Mouse (Mus musculus) liver (tissue): ENCODE measurements around the gene Dera.

Source experiments
- DNase-seq: peaks from one replicate; pipeline ENCODE4 v3.0.0-alpha.2; 2020; ENCODE audit warnings: mixed read lengths

Gene Dera

DNA sequence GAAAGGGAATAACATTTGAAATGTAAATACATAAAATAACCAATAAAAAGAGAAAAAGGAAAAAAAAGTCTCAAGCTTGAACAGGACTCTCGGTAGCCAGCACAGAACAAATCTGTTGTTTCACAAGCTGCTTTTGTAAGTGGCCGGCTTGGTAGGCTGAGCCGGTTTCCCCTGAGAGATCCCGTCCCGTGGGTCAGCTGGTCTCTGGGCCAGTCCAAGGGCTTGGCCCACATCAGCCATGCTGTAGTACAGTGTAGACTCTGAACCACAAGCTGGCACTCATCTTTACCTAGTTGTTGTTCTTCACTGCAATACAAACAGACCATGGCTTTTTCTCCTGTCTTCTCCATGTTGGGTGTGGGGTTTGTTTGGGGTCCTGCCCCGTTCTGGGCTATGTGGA is 53.0 kb downstream of the Dera start:
- no peak for DNase-seq

GRCm38 (mm10) chr6:137808706-137809105 is 54.4 kb downstream of the Dera start:
- DNase-seq: no peak

DNA sequence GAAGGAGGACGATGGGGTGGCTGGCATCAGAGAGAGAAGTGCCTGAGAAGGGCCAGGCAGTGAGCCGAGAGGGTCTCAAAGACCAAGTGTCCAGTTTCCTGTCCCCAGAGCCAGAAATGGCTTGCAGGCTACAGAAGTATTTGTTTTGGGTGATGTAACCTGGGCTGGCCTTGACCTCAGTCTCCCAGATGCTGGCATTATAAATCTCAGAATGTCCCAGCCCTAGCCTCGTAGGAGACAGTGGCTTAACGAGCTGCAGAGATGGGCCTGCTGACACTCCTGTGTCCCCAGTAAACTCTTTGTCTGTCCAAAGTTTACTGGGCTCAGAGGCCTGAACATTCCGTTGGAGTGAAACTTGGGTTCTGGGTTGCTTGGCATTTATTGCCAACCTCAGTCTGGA is 55.8 kb downstream of the Dera start:
- DNase-seq: no peak

GRCm38 (mm10) chr6:137814006-137814405 is 59.7 kb downstream of the Dera start:
- peak; percentile 2 for DNase-seq

GRCm38 (mm10) chr6:137816508-137816907 is 62.2 kb downstream of the Dera start:
- peak; percentile 1 for DNase-seq

DNA sequence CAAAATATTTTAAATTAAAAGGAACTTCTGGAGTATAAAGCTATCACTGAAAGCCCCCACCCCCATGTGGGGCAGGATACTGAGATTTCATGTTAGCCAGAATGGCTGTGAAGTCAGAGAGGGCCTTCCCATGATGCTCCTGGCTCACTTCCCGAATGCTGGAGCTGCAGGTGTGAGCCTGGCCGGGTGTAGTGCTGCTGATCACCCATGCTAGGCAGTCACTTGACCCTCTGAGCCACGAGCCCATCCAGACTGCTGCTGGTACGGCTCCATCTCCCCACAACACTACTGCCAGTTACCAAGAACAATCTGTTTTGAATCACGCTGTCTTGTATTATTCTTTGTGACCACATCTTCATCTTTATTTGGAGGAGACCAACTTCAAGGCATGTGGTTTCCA is 68.2 kb downstream of the Dera start:
- peak; percentile 1 for DNase-seq

GRCm38 (mm10) chr6:137824046-137825021 is 70.0 kb downstream of the Dera start:
- no peak for DNase-seq

DNA sequence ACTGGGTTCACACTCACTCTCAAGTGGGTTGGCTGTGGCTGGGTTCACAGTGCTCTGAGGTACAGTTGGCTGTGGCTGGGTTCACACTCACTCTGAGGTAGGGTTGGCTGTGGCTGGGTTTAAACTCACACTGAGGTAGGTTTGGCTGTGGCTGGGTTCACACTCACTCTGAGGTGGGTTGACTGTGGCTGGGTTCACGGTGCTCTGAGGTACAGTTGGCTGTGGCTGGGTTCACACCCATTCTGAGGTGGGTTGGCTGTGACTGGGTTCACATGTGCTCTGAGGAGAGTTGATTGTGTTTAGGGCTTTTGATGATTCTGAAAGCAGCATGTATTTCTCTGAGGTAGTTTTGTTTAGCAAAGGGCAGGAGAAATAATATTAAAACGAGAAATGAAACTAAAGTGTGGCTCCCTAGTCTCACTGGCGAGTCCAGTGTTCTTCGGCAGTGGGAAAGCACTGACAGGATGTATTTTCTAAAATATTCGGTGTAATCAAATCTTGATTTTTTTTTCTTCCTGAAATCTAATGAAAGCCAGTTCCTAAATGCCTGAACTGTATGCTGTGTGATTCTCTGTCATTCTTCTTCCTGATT is 70.8 kb downstream of the Dera start:
- DNase-seq: no peak

DNA sequence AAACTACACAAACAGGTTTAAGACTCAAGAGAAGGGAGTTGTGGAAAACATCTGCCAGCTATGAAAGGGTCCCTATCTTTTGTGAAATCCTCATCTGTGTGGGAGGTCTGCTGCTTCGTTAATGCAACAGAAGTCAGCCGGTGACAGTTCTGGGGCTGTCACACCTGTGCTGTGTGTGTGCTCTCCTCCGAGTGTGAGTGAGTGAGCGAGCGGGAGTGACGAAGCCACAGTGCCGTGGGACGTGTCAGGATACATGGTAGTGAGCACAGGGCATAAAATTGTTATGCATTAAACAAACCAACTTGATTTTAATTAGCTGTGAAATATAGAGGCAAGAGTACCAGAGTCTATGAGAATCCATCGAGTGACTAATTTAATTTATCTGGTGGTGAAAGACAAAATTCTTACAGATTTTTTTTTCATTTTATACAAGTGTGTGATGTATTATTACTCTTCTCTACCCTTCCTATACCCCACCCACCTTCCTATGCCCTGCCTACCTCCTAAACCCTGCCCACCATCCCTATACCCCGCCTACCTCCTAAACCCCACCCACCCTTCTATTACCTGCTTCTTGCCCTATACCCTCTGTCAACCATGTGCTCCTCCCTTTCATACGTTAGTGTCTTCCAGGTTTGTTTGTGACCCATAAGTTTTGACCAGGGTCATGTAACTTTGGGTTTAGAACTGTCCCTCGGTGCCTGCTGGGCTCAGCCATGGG is 74.9 kb downstream of the Dera start:
- DNase-seq: no peak

DNA sequence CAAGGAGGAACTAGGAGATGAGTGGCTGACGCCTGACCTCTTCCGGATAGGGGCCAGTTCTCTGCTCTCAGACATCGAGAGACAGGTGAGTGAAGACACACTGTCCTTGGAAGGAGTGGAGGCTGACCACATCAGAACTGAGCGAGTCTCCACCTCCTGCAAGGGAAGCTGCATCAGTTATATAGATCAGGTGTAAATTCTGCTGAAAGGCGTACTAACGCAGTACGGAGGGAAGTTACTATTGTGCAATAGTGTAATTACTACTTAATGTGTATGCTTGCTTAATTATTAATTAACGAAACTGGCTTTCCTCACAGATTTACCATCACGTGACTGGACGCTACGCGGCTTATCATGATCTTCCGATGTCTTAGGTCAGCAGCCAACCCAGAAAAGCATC is 82.5 kb downstream of the Dera start:
- no peak for DNase-seq

- no peak for DNase-seq
Observed at GRCm38 (mm10) chr6:137843337-137843736, 89.0 kb downstream of the Dera start.

DNA sequence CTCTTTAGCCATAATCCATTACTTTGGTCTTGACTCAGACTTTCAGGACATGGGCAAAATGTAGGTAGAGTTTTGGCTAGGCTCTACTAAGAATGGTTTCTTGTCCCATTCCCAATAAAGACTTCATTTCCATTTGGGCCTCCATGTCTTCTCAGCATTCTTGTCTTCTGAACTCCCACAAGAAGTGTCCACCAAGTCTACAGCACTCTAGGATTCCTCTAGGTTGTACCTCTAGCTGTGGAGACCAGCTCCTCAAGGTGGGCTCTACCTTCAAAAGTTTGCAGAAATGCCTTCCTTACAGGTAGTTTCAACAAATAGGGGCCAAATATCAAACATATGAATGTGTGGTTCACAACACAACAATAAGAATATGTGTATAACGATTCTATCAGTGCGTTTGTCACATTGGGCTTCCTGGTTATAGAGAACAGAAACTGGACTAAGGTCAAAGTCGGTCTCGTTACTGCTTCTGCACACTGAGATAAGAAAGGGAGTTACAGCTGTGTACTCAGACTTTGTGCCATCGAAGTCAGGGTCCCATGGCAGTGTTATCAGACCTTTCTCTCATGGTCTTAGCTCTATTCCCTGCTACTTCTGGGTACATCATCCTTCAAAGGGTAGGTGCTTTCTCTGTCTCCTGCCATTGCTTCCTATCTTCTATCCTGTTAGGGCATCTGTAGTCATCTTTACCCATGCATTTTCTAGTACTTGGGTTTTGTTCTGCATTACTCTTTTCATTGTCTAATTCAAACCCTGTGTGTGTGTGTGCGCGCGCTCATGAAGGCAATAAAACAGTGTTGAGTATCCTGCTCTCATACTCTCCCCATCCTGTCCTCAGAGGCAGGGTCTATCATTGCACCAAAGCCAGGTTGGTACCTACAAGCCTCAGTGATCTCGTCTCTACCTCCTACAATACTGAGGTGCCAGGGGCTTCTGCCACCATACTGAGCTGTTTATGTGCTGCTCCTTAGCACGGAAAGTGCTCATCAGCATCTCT is 103.2 kb downstream of the Dera start:
- DNase-seq: no peak

DNA sequence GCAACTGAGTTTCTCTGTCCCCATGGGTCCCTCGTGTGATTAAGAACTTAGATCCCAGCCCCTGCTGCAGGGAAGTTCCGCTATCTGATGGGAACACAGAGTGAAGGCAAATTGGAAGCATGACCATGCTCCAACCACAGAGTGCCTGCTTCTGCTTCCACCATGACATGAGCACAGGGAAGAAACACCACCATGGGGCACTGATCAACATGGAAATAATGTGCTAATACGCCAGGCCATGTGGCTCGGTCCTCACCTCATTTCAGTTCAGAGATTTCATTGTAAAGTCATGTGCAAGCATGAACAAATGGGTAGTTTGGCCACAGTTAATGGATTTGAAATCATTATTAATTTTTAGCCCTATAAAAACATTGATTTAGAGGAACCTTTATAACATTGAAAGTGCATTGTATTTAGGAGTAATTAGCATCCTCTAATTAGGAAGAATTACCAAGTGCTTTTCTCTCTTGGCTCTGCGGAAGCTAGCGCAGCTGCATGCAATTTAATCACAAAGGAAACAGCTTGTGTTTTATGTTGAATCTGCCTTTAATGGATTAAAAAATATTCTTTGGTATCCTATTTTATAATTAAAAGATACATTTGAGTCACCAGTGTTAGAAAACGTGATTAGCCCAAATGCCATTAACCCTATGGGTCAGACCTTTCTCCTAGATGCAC is 115.7 kb downstream of the Dera start:
- no peak for DNase-seq

- no peak for DNase-seq
Observed at GRCm38 (mm10) chr6:137870667-137871066, 116.3 kb downstream of the Dera start.

DNA sequence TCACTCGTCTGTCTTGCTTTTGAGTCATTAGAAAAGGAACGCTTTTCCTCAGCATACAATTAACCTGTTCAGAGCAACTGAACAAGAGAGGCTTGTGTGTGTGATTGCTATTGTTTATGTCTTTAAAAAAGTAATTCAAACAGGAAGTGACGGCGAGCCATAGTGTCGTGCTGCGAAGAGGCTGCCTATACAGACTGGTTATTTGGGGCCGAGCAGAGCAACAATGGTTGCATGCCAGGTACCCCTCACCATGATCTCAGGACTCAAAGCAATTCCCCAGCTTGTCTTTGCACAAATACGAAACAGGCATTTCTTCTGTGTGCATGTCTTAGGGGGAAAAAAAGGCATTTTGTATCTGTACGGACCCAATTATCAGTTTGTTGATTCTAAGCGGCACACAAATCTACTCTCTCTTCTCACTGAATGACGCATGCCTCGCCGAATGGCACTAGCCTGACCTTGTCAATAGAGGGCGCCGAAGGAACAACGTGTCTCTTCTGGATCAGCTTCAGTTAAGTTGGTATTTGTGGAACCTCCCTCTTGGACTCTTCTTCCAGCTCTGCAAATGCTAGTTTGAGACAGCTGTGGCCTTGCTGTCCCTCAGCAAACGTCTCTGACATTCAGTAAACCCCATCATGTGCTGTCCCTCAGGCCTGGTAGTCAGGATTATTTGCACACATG is 117.8 kb downstream of the Dera start:
- peak; percentile 36 for DNase-seq

DNA sequence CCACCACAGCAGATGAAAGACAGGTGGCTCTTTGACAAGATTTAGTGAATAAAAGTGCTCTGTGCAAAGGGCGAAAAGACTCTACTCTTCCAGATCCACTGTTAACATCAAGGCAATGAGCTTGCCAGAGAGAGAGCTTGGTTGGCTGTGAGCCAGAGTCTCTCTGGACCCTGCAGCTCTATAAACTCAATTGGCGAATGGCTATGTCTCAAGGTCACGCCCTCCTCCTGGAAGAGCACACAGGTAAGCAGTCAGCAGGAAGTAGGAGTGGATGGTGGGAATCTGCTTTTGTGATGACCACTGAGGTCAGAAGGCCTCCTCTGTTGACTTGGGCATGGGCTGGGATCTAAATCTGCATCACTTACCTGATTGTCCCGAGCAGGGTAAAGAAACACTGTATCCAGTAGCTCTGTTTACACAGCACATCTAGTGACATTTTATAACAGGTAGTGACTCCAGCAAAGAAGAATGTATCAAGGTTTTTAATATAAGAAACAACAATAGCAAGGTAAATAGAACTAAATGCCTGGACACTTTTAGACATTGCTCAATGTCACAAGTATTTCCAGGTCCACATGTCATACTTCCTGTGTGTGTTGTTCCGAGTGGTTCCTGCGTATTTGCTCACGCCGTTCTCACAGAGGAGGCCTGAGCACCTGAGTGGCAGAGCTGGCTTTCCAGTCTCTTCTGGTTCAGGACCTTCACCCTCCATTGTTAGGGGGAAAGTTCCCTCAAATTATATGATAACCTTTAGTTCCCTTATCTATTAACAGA is 120.3 kb downstream of the Dera start:
- DNase-seq: no peak

DNA sequence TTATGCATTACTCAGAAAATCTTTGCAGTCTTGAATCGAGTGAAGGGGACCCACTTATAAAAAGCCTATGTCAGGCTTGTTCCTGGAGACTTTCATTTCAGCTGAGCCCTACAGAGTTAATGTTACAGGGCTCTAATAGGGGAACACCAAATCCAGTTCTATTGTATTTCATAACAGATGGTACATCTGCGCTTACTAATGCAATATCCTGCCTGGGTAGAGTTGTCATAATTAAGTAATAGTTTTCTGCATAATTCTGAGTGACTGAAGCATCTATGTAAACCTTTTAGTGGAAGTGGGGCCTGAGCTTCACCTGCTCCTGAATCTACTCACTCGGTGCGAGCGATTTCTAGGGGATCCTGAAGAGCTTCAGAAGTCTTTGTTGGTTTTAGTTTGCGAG is 131.3 kb downstream of the Dera start:
- DNase-seq: no peak

- DNase-seq: no peak
Observed at GRCm38 (mm10) chr6:137886210-137886979, 132.0 kb downstream of the Dera start.

DNA sequence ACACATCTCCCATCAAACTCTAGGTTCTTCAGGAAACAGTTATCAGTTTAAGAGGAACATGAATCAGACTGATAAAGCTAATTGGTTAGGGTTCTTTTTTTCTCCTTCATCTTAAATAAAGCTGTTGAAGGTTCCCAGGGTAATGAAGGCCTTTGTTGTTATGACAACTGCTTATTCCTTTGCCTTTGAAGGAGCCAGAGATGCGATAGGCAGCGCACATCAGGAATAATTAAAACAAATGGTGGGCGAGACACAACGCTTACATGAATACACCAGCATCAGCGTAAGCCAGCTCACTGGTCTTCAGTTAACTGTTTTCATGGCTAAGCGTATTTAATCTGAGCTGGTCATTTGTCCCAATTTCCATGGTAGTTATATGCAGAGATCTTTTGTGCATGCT is 132.9 kb downstream of the Dera start:
- no peak for DNase-seq

- DNase-seq: no peak
Observed at GRCm38 (mm10) chr6:137897671-137898070, 143.3 kb downstream of the Dera start.
